Mouse (Mus musculus): ENCODE measurements around the gene Tmem231.

DNA sequence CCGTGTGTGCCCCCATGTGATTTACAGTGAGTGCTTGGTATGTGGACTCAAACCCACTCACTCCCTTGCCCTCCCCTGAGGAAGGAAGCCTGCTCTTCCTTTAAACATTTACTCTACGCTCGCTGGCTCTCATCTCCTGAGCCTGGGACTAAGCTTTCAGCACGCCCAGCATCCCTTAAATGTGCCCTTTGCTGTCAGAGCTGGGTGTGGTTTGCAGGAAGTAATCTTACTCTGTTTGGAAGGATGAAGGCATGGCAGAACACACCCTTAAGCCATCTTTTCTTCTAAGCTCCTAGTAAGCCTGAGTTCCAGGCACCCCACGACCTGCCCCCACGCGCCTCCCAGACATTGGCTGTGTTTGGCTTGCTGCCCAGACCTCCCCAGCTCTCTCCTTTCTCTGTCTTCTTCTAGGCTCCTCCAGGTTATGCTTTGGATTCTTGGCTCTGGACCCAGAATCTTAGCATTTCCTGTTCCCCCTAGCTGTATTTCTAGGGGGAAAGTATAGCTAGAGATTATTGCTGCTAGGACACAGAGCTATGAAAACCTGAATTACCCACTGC lies 45.5 kb downstream of the Tmem231 start:
- TF ChIP-seq POLR2A (IDR thresholded peaks at IDR 0.05; ENCODE audit: borderline replicate concordance, extremely low read depth, insufficient read depth, insufficient read length, poor library complexity, severe bottlenecking), result no peak
- TF ChIP-seq CTCF (IDR thresholded peaks at IDR 0.05; ENCODE audit: borderline replicate concordance, extremely low read depth, insufficient read depth, insufficient read length), result no peak

All from brain, embryonic 14.5 days (tissue).